Mouse (Mus musculus): Measurements from ENCODE around the gene Tpx2.

- TF ChIP-seq POLR2A (IDR thresholded peaks at IDR 0.05; ENCODE audit: borderline replicate concordance, low read depth, low read length) (no peak), CTCF (IDR thresholded peaks at IDR 0.05; ENCODE audit: low read depth, low read length) (no peak)
Observed at GRCm38 (mm10) chr2:152911432-152911831, 63.7 kb downstream of the Tpx2 start.

Measured in bone marrow macrophage, adult 2 months (primary cell).